Mouse (Mus musculus): Measurements from ENCODE around the gene Sh3gl2.

DNA sequence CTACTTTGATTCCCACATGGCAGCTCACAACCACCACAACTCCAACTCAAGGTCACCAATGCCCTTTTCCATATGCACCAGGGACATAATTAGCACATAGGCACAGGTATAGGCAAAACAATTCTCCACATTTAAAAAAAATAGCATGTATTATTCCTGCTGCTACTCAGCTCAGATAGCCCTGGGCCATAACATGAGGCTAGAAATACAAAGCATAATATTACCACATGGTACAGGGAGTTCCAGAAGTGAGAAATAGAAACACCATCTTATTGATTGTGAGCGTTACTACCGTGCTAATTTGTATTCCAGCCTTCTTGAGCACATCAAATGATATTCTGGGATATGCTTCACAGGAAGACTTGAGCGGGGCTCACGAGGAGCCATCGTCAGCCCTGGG is 464.3 kb downstream of the Sh3gl2 start:
- TF ChIP-seq CTCF (IDR thresholded peaks at IDR 0.05; ENCODE audit: borderline replicate concordance, insufficient read depth, low read length) (no peak), POLR2A (IDR thresholded peaks at IDR 0.05; ENCODE audit: low read depth, low read length) (no peak)
